Mouse (Mus musculus): ENCODE measurements at regions not wholly inside any gene's neighbourhood (a gene's known extent, or its start where the extent isn't known, plus 50 kb on each side); places are given as distances from the start of the nearest gene placed in this dataset.

GRCm38 (mm10) chr2:143243741-143244140 is 165.5 kb downstream of the Otor start:
- no peak for DNase-seq (ENCODE audit: low spot score)
- Histone ChIP-seq H3K9ac (ENCODE audit: low read length) (no peak overlapping the region), H3K4me2 (ENCODE audit: low read length) (no peak overlapping the region), H3K4me1 (ENCODE audit: control insufficient read depth, insufficient read depth, low read length) (no peaks in the 10 kb centered on the region), H3K4me3 (ENCODE audit: low read depth, low read length) (no peak overlapping the region), H3K27ac (ENCODE audit: low read depth, low read length) (no peak overlapping the region), H3K9me3 (replicated peaks; ENCODE audit: control insufficient read depth, low read length) (no peaks in the 10 kb centered on the region), H3K36me3 (ENCODE audit: control insufficient read depth, insufficient read depth, low read length) (no peaks in the 10 kb centered on the region), H3K27me3 (replicated peaks; ENCODE audit: control insufficient read depth, insufficient read depth, low read length) (no peaks in the 10 kb centered on the region)
- no peak for ATAC-seq
- WGBS = 82% methylated on average over 3 of the region's 3 CpGs

GRCm38 (mm10) chr2:143246131-143246665 is 167.9 kb downstream of the Otor start:
- Histone ChIP-seq H3K4me2 (ENCODE audit: low read length) (no peak overlapping the region), H3K9ac (ENCODE audit: low read length) (no peak overlapping the region), H3K4me1 (ENCODE audit: control insufficient read depth, insufficient read depth, low read length) (no peaks in the 10 kb centered on the region), H3K9me3 (replicated peaks; ENCODE audit: control insufficient read depth, low read length) (no peaks in the 10 kb centered on the region), H3K36me3 (ENCODE audit: control insufficient read depth, insufficient read depth, low read length) (no peaks in the 10 kb centered on the region), H3K27ac (ENCODE audit: low read depth, low read length) (no peak overlapping the region), H3K27me3 (replicated peaks; ENCODE audit: control insufficient read depth, insufficient read depth, low read length) (no peaks in the 10 kb centered on the region), H3K4me3 (ENCODE audit: low read depth, low read length) (no peak overlapping the region)
- WGBS = 80% methylated on average over 4 of the region's 4 CpGs
- DNase-seq (ENCODE audit: low spot score) (peak; percentile 25), ATAC-seq (no peak)

GRCm38 (mm10) chr2:143269026-143269425 is 190.8 kb downstream of the Otor start:
- H3K9me3 ChIP-seq (replicated peaks; ENCODE audit: control insufficient read depth, low read length) = no peaks in the 10 kb centered on the region
- H3K9ac ChIP-seq (ENCODE audit: low read length) = no peak overlapping the region
- no peaks in the 10 kb centered on the region for H3K36me3 ChIP-seq (ENCODE audit: control insufficient read depth, insufficient read depth, low read length)
- no peak overlapping the region for H3K4me3 ChIP-seq (ENCODE audit: low read depth, low read length)
- no peaks in the 10 kb centered on the region for H3K27me3 ChIP-seq (replicated peaks; ENCODE audit: control insufficient read depth, insufficient read depth, low read length)
- no peaks in the 10 kb centered on the region for H3K4me1 ChIP-seq (ENCODE audit: control insufficient read depth, insufficient read depth, low read length)
- ATAC-seq (no peak), DNase-seq (ENCODE audit: low spot score) (no peak)
- no peak overlapping the region for H3K27ac ChIP-seq (ENCODE audit: low read depth, low read length)
- no peak overlapping the region for H3K4me2 ChIP-seq (ENCODE audit: low read length)
- WGBS = 35% methylated on average over 7 of the region's 7 CpGs

- H3K9ac ChIP-seq (ENCODE audit: low read length) = no peak overlapping the region
- no peaks in the 10 kb centered on the region for H3K27me3 ChIP-seq (replicated peaks; ENCODE audit: control insufficient read depth, insufficient read depth, low read length)
- no peaks in the 10 kb centered on the region for H3K4me1 ChIP-seq (ENCODE audit: control insufficient read depth, insufficient read depth, low read length)
- H3K4me2 ChIP-seq (ENCODE audit: low read length) = no peak overlapping the region
- WGBS = 81% methylated on average over 5 of the region's 5 CpGs
- no peaks in the 10 kb centered on the region for H3K36me3 ChIP-seq (ENCODE audit: control insufficient read depth, insufficient read depth, low read length)
- no peak overlapping the region for H3K27ac ChIP-seq (ENCODE audit: low read depth, low read length)
- H3K9me3 ChIP-seq (replicated peaks; ENCODE audit: control insufficient read depth, low read length) = no peaks in the 10 kb centered on the region
- H3K4me3 ChIP-seq (ENCODE audit: low read depth, low read length) = no peak overlapping the region
- ATAC-seq (no peak), DNase-seq (ENCODE audit: low spot score) (no peak)
These were observed 192.6 kb downstream of the Otor start for GRCm38 (mm10) chr2:143270826-143271225.

- H3K9ac ChIP-seq (ENCODE audit: low read length) = no peak overlapping the region
- H3K4me2 ChIP-seq (ENCODE audit: low read length) = no peak overlapping the region
- no peak overlapping the region for H3K27ac ChIP-seq (ENCODE audit: low read depth, low read length)
- H3K9me3 ChIP-seq (replicated peaks; ENCODE audit: control insufficient read depth, low read length) = no peaks in the 10 kb centered on the region
- ATAC-seq (peak; percentile 96), DNase-seq (ENCODE audit: low spot score) (peak; percentile 89)
- H3K4me1 ChIP-seq (ENCODE audit: control insufficient read depth, insufficient read depth, low read length) = no peaks in the 10 kb centered on the region
- 85% methylated on average over 3 of the region's 4 CpGs for WGBS
- H3K4me3 ChIP-seq (ENCODE audit: low read depth, low read length) = no peak overlapping the region
- H3K36me3 ChIP-seq (ENCODE audit: control insufficient read depth, insufficient read depth, low read length) = no peaks in the 10 kb centered on the region
- H3K27me3 ChIP-seq (replicated peaks; ENCODE audit: control insufficient read depth, insufficient read depth, low read length) = no peaks in the 10 kb centered on the region
These were observed 227.7 kb downstream of the Otor start for GRCm38 (mm10) chr2:143305747-143306570.

GRCm38 (mm10) chr2:143306571-143306925 is 228.3 kb downstream of the Otor start:
- ATAC-seq (peak; percentile 32; the same call in 1 of the 2 replicates), DNase-seq (ENCODE audit: low spot score) (no peak)
- 74% methylated on average over 2 of the region's 2 CpGs for WGBS
- H3K27me3 ChIP-seq (replicated peaks; ENCODE audit: control insufficient read depth, insufficient read depth, low read length) = no peaks in the 10 kb centered on the region
- no peaks in the 10 kb centered on the region for H3K4me1 ChIP-seq (ENCODE audit: control insufficient read depth, insufficient read depth, low read length)
- H3K4me2 ChIP-seq (ENCODE audit: low read length) = no peak overlapping the region
- H3K9me3 ChIP-seq (replicated peaks; ENCODE audit: control insufficient read depth, low read length) = no peaks in the 10 kb centered on the region
- H3K4me3 ChIP-seq (ENCODE audit: low read depth, low read length) = no peak overlapping the region
- no peak overlapping the region for H3K27ac ChIP-seq (ENCODE audit: low read depth, low read length)
- H3K36me3 ChIP-seq (ENCODE audit: control insufficient read depth, insufficient read depth, low read length) = no peaks in the 10 kb centered on the region
- no peak overlapping the region for H3K9ac ChIP-seq (ENCODE audit: low read length)

- H3K27me3 ChIP-seq (replicated peaks; ENCODE audit: control insufficient read depth, insufficient read depth, low read length) = no peaks in the 10 kb centered on the region
- no peak overlapping the region for H3K27ac ChIP-seq (ENCODE audit: low read depth, low read length)
- ATAC-seq (no peak), DNase-seq (ENCODE audit: low spot score) (no peak)
- no peaks in the 10 kb centered on the region for H3K9me3 ChIP-seq (replicated peaks; ENCODE audit: control insufficient read depth, low read length)
- H3K36me3 ChIP-seq (ENCODE audit: control insufficient read depth, insufficient read depth, low read length) = no peaks in the 10 kb centered on the region
- H3K4me3 ChIP-seq (ENCODE audit: low read depth, low read length) = no peak overlapping the region
- no peaks in the 10 kb centered on the region for H3K4me1 ChIP-seq (ENCODE audit: control insufficient read depth, insufficient read depth, low read length)
- H3K4me2 ChIP-seq (ENCODE audit: low read length) = no peak overlapping the region
- no peak overlapping the region for H3K9ac ChIP-seq (ENCODE audit: low read length)
These were observed 220.5 kb upstream of the Pcsk2 start for GRCm38 (mm10) chr2:143325486-143325885.

GRCm38 (mm10) chr2:143332071-143332470 is 213.9 kb upstream of the Pcsk2 start:
- Histone ChIP-seq H3K4me2 (ENCODE audit: low read length) (no peak overlapping the region), H3K27me3 (replicated peaks; ENCODE audit: control insufficient read depth, insufficient read depth, low read length) (no peaks in the 10 kb centered on the region), H3K36me3 (ENCODE audit: control insufficient read depth, insufficient read depth, low read length) (no peaks in the 10 kb centered on the region), H3K9ac (ENCODE audit: low read length) (no peak overlapping the region), H3K9me3 (replicated peaks; ENCODE audit: control insufficient read depth, low read length) (no peaks in the 10 kb centered on the region), H3K27ac (ENCODE audit: low read depth, low read length) (no peak overlapping the region), H3K4me3 (ENCODE audit: low read depth, low read length) (no peak overlapping the region), H3K4me1 (ENCODE audit: control insufficient read depth, insufficient read depth, low read length) (no peaks in the 10 kb centered on the region)
- DNase-seq (ENCODE audit: low spot score) (peak; percentile 19), ATAC-seq (no peak)

- no peaks in the 10 kb centered on the region for H3K4me1 ChIP-seq (ENCODE audit: control insufficient read depth, insufficient read depth, low read length)
- no peak overlapping the region for H3K9ac ChIP-seq (ENCODE audit: low read length)
- H3K9me3 ChIP-seq (replicated peaks; ENCODE audit: control insufficient read depth, low read length) = no peaks in the 10 kb centered on the region
- no peak overlapping the region for H3K4me2 ChIP-seq (ENCODE audit: low read length)
- ATAC-seq (no peak), DNase-seq (ENCODE audit: low spot score) (no peak)
- H3K36me3 ChIP-seq (ENCODE audit: control insufficient read depth, insufficient read depth, low read length) = no peaks in the 10 kb centered on the region
- no peaks in the 10 kb centered on the region for H3K27me3 ChIP-seq (replicated peaks; ENCODE audit: control insufficient read depth, insufficient read depth, low read length)
- H3K4me3 ChIP-seq (ENCODE audit: low read depth, low read length) = no peak overlapping the region
- WGBS = 68% methylated on average over 5 of the region's 5 CpGs
- no peak overlapping the region for H3K27ac ChIP-seq (ENCODE audit: low read depth, low read length)
These were observed 205.6 kb upstream of the Pcsk2 start for GRCm38 (mm10) chr2:143340364-143340763.
